Mouse (Mus musculus) frontal cortex, adult (tissue): Measurements from ENCODE around the gene Ntng2.

ENCODE experiments used
- ATAC-seq: cut with Nextera tagmentation; 2 replicates; pipeline ENCODE4 v1.9.2; 2017; ENCODE audit warnings: mild to moderate bottlenecking, moderate library complexity, mixed read lengths; ENCODE audit not compliant: low TSS enrichment

Ntng2 gene

GRCm38 (mm10) chr2:29191216-29192215, 61.3 kb downstream of the Ntng2 start:
- ATAC-seq, result no peak

GRCm38 (mm10) chr2:29190392-29190791, 62.4 kb downstream of the Ntng2 start:
- ATAC-seq, result no peak

GRCm38 (mm10) chr2:29186209-29186608, 66.6 kb downstream of the Ntng2 start:
- ATAC-seq, result no peak

- ATAC-seq, result no peak
Measured at GRCm38 (mm10) chr2:29183266-29183924, 69.4 kb downstream of the Ntng2 start.

GRCm38 (mm10) chr2:29181111-29181510, 71.7 kb downstream of the Ntng2 start:
- no peak for ATAC-seq

GRCm38 (mm10) chr2:29179810-29180209, 73.0 kb downstream of the Ntng2 start:
- ATAC-seq, result no peak

- ATAC-seq, result no peak
Measured at GRCm38 (mm10) chr2:29174887-29175286, 77.9 kb downstream of the Ntng2 start.

GRCm38 (mm10) chr2:29168067-29168466, 84.7 kb downstream of the Ntng2 start:
- no peak for ATAC-seq

GRCm38 (mm10) chr2:29151941-29152340, 100.9 kb downstream of the Ntng2 start:
- ATAC-seq, result no peak
